Comparison of ENCODE assay signal across 8 mouse cellular contexts in genomic region chr9:31385947-31386354, GRCm38 (mm10). TPM values are rescaled to one million over a fixed set of nuclear protein-coding genes. Genes with fewer than 3 reads are reported as not detected.
DNase-seq lines count a peak whose midpoint lies in the region; ATAC-seq lines count a peak whose summit lies in the region.

Nfrkb (plus strand) TSS chr9:31386192.

- ATAC-seq in megakaryocyte progenitor cell, adult 5-6 weeks (replicated peaks; ENCODE audit: poor library complexity), result peak; percentile 99

- DNase-seq in adipocyte (ENCODE audit: low spot score), result peak; percentile 90
- peak; percentile 98 for DNase-seq in embryo, embryonic 10 days (ENCODE audit: low spot score)
- peak; percentile 95 for DNase-seq in gastrocnemius, postnatal 10 days
- peak; percentile 97 for DNase-seq in induced T-regulatory cell, adult 2 months (ENCODE audit: low read depth)
- DNase-seq in left cerebral cortex, adult 9 months (ENCODE audit: low spot score in 2 of 2), result peak; percentile 81 to 93
- DNase-seq in right cerebral cortex, postnatal 14 days, result peak; percentile 95
- DNase-seq in urinary bladder, postnatal 36 days (ENCODE audit: low spot score in 2 of 2), result peak; percentile 92 to 95

RNA-seq across cellular contexts. Expression of gene Nfrkb, which starts in this region (rescaled TPM):
- 10 to 100 TPM; 11.5 to 15.6 TPM for total RNA-seq in gastrocnemius, postnatal 10 days (2021)
- total RNA-seq in megakaryocyte progenitor cell, adult 5-6 weeks (2015), result 10.8 and 22.7 TPM in 2 replicates
- 18.5 and 24.5 TPM in 2 replicates for total RNA-seq in megakaryocyte progenitor cell, adult 5-6 weeks (2017)

Comparison
In these comparisons a context has a peak if more than half of its experiments do, and no peak if none do; other contexts are left out.
1. Peak in every context shown above with its lines: DNase-seq and ATAC-seq.